Mouse (Mus musculus): Measurements from ENCODE around the gene Qrich1.

DNA sequence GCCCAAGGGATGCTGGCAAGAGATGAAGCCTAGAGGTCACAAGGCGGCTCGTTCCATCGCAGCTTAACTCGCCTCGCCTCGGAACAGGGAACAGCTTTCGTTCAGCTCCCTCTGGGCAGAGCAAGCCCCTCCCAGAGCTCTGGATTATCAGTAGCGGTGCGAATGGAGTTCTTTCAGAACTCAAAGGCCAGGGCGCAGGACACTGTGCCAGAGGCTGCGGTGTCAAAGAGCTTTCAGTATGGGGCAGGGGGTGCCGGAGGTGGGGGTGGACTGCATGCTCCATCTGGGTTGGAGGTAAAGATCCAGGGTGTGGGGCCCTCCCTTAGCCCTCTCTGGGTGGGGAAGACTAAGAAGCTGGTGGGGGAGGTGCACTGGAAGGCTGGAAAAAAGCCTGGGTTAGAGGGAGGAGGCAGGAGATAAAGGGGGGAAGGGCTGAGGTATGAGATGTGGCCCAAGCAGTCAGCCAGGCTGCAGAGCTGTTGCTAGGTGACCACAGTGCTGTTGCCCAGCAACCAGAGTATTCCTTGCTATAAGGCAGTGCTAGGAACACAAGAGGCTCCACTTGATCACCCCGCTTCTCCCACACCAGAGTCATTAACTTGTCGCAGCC, 71.1 kb downstream of the Qrich1 start:
- TF ChIP-seq CTCF (conservative IDR thresholded peaks at IDR 0.05; ENCODE audit: low read length) (no peak), NANOG (IDR thresholded peaks at IDR 0.05; ENCODE audit: borderline replicate concordance, low read length) (no peak), POU5F1 (IDR thresholded peaks at IDR 0.05; ENCODE audit: borderline replicate concordance, low read length) (no peak)
